Mouse (Mus musculus) bone marrow, adult 2 months (tissue): Measurements from ENCODE around the gene Zfp106. TPM values are rescaled to one million over a fixed set of nuclear protein-coding genes. Genes with fewer than 3 reads are reported as not detected.

ENCODE experiments used
- H3K27ac ChIP-seq: fragments of 200-500 bp; 2 replicates; pipeline ENCODE4 v1.5.1; 2012; ENCODE audit warnings: low read depth, mild to moderate bottlenecking, control low read depth, inconsistent platforms, low read length; ENCODE audit not compliant: control insufficient read depth, poor library complexity, insufficient read depth
- H3K4me1 ChIP-seq: fragments of 200-500 bp; 2 replicates; pipeline ENCODE4 v1.6.1; 2011; ENCODE audit warnings: low read length; ENCODE audit not compliant: control insufficient read depth, insufficient read depth
- H3K4me3 ChIP-seq: fragments of 200-500 bp; replicated peaks from 2 replicates; pipeline ENCODE3; 2011; ENCODE audit warnings: mild to moderate bottlenecking, low read depth, low read length, control low read depth; ENCODE audit not compliant: control insufficient read depth
- CTCF ChIP-seq: fragments of 200-500 bp; IDR thresholded peaks from 2 replicates; pipeline ENCODE4 v1.5.1; 2011; ENCODE audit warnings: low read length, control low read depth; ENCODE audit not compliant: control insufficient read depth, insufficient read depth
- POLR2A ChIP-seq: fragments of 200-500 bp; IDR thresholded peaks from 2 replicates; pipeline ENCODE4 v1.6.1; 2011; ENCODE audit warnings: low read depth, mild to moderate bottlenecking, control low read depth, low read length, borderline replicate concordance; ENCODE audit not compliant: control insufficient read depth
- WGBS: fragments of 180-500 bp; shearing (Covaris S2); methylation state at CpG from one replicate; pipeline ENCODE4 v1.1.7; 2018; 5-methylcytosine and 5-hydroxymethylcytosine counted together
- polyA plus RNA-seq: library from polyadenylated mRNA; stranded (reverse); fragments of >200 nt; gene quantifications from 2 replicates; pipeline ENCODE4 v1.2.4, GENCODE M21; 2011; ENCODE audit warnings: low replicate concordance; ENCODE audit not compliant: missing spikeins, insufficient read depth, insufficient read length

Gene Zfp106
- polyA plus RNA-seq, 1 experiment = 27.3 TPM

DNA sequence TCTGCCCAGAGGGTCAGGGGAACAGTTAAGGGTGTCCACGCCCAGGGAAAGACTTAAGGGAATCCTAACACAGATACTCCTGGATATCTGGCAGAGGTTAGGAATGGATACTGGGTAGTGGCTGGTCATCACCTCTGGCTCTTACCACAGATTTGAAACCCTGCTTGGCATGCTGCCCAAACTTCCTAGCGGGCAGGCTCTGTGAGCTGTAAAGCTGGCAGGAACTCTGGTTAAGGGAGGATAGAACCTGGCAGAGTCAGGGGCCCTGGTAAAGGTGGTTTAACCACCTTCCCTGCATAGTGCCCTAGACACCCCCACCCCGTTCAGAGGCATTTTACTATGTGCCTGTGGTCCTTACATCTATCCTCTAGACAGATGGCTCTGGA, 61.0 kb downstream of the Zfp106 start:
- H3K27ac ChIP-seq = no peak overlapping the region
- H3K4me3 ChIP-seq = no peak overlapping the region
- 66% methylated on average over 3 of the region's 3 CpGs for WGBS

DNA sequence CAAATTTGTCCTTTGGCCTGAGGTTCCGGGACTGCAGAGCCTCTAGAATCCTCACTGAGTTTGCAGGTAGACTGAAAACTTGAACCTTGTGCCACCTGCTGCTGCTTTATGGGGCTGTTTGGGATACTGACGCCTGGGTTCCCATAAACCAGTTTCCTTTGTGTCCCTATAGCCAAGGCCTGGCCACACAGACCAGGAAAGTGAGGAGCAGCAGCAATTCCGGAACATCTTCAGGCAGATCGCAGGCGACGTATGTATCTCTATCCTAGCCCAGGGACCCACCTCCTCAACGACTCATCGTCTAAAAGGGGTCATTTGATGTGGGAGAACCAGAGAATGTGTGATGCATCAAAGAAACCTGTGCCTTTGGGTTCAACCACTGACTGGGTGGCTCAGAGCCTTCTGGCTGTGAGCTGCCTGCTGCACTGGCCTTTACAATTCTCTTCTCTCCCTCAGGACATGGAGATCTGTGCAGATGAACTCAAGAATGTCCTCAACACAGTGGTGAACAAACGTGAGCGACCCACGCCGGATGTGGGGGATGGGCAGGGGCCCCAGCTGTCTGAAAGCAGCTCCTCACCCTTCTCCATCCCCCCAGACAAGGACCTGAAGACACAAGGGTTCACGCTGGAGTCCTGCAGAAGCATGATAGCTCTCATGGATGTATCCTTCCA, 61.6 kb downstream of the Zfp106 start:
- no peak overlapping the region for H3K27ac ChIP-seq

More for the DNA sequence above, 61.0 kb downstream of the Zfp106 start:
- no peaks in the 10 kb centered on the region; the same call in none of the 2 replicates for H3K4me1 ChIP-seq
- TF ChIP-seq CTCF = no peak
- TF ChIP-seq POLR2A = no peak

DNA sequence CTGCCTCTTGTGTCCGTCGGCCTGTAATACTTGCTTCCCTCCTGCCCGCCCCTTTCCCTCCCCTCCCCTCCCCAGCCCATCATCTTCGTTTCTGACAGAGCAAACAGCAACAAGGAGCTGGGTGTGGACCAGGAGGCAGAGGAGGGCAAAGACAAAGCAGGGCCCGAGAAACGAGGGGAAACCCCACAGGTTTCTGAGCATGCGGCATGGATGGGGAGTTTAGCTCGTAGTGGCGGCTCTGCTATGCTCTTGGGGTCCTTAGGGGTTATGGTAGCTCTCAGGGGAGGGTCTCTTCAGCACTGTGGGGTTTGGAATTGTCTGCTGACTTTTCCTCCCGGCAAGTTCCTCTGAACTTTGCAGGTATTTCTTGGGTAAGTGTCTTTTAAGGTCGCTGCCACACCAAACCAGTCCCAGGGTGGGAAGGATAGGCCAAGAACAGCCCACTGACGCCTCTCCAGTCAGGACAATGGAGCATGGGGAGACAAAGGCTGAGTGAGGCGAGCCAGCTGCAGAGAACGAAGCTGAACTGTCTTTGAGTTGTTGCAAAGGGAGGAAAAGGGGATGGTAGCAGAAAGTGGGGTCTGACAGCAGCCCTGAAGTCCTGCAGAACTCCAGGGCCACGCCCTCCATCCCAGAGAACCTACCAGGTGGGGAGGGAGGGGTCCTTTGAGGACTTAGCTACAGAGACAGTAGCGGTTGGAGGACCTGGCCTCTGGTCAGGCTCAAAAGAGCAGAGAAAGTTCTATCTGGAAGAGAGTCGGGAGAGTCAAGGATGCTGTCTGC, 62.3 kb downstream of the Zfp106 start:
- no peaks in the 10 kb centered on the region; the same call in none of the 2 replicates for H3K4me1 ChIP-seq
- H3K27ac ChIP-seq = no peak overlapping the region
- WGBS = 46% methylated on average over 17 of the region's 17 CpGs
- no peak overlapping the region for H3K4me3 ChIP-seq
- no peak for TF ChIP-seq POLR2A
- no peak for TF ChIP-seq CTCF

More for the DNA sequence above, 61.6 kb downstream of the Zfp106 start:
- TF ChIP-seq POLR2A (no peak), CTCF (no peak)
- WGBS = 74% methylated on average over 13 of the region's 13 CpGs
- Histone ChIP-seq H3K4me1 (no peaks in the 10 kb centered on the region; the same call in none of the 2 replicates), H3K4me3 (no peak overlapping the region)

DNA sequence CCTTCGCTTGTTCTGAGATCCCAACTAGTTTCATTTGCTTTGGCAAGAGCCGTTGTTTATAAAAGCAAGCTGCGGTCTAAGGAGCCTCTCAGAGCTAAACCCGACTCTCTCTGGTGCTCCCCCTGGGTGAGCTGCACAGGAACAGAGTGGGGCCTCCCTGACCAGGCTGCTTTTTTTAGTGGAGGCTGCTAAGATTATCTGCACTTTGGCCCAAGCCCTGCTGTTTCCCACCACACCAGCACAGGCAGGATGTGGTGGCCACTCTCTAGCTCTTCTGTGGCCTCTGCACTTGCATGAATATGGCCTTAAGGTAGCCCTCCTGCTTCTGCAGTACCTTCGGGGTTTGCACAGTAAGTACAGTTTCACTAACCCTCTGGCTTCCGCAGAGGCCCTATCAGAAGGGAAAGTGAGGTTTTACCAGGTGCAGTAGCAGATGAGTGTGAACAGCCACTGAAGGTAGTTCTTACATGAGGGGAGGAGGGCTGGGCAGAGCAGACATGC, 63.6 kb downstream of the Zfp106 start:
- 5% methylated on average over 6 of the region's 6 CpGs for whole genome bisulfite sequencing
- Histone ChIP-seq H3K4me3 (no peak overlapping the region), H3K27ac (peak overlapping the region; percentile 36), H3K4me1 (no peaks in the 10 kb centered on the region; the same call in none of the 2 replicates)
- TF ChIP-seq POLR2A (no peak), CTCF (no peak)

DNA sequence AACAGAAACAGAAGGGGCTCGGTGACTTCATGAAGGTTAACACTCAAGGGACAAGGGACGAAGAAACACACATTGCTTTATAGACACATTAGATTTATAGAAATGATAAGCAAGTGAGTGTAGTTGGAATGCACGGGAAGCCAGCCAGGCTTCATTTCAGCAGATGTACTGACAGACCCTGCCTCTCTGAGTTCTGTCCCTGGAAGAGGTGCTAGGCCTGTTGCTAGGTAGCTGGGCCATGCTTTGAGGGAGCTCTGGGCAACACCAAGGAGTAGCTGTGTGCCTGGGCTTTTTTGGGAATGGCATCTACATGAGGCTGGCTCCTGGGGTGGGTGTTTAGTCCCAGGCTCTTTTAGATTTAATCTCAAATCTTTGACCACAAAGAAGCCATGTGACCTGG, 67.1 kb downstream of the Zfp106 start:
- Histone ChIP-seq H3K27ac (no peak overlapping the region), H3K4me3 (no peak overlapping the region), H3K4me1 (no peaks in the 10 kb centered on the region; the same call in none of the 2 replicates)
- WGBS = 81% methylated on average over 3 of the region's 3 CpGs
- TF ChIP-seq POLR2A = no peak
- no peak for TF ChIP-seq CTCF

DNA sequence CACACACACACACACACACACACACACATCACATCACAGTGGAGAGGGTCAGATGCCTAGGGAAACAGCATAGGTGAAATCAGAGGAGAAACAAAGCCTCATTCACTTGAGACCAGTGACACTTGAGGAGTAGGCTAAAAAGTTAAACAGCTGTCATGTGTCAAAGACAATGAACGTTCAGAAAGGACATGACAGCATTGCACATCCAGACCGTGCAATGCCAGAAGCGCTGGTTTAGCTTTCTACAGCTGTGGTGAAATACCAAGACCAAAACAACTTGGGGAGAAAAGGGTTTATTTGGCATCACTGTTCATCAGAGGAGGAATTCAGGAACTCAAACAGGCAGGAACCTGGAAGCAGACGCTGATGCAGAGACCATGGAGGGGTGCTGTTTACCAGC, 70.4 kb downstream of the Zfp106 start:
- Histone ChIP-seq H3K4me1 (no peaks in the 10 kb centered on the region), H3K4me3 (no peak overlapping the region), H3K27ac (no peak overlapping the region)
- no peak for TF ChIP-seq CTCF
- no peak for TF ChIP-seq POLR2A
- 54% methylated on average over 4 of the region's 4 CpGs for whole genome bisulfite sequencing

DNA sequence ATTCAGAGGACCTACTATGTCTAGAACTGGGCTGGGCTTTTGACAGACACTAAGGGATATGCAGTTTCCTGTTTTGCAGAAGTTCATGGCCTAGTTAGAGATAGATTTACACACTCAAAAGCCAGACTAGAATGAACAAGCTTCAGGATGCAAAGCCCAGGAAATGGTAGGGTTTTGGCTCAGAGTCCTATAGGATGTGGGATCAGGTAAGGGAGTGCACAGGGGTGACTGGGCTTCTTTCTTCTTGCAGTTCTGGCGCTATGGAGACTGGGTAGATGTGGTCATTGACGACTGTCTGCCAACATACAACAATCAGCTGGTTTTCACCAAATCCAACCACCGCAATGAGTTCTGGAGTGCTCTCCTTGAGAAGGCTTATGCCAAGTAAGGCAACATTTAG, 79.4 kb downstream of the Zfp106 start:
- WGBS = 67% methylated on average over 3 of the region's 3 CpGs
- no peak overlapping the region for H3K27ac ChIP-seq
- no peak overlapping the region for H3K4me3 ChIP-seq
- TF ChIP-seq POLR2A = no peak
- no peak for TF ChIP-seq CTCF
- H3K4me1 ChIP-seq = no peaks in the 10 kb centered on the region
